Mouse (Mus musculus) lung, embryonic 14.5 days (tissue): ENCODE measurements around the gene Hmg20a. TPM values are rescaled to one million over a fixed set of nuclear protein-coding genes. Genes with fewer than 3 reads are reported as not detected.

Experiments used
- ATAC-seq: fragments of 200-750 bp; cut with Nextera tagmentation; 2 replicates; pipeline ENCODE4 v1.8.0; 2017; ENCODE audit warnings: mild to moderate bottlenecking, moderate TSS enrichment, moderate library complexity; ENCODE audit not compliant: insufficient read depth
- DNase-seq: peaks from one replicate; pipeline ENCODE4 v3.0.0-alpha.2; 2015
- H3K27ac ChIP-seq: fragments of 300-500 bp; sonication (generic); 2 replicates; pipeline ENCODE4 v1.5.1; 2014; ENCODE audit warnings: low read depth, mild to moderate bottlenecking, moderate library complexity
- H3K27me3 ChIP-seq: fragments of 300-500 bp; sonication (generic); 2 replicates; pipeline ENCODE4 v1.6.1; 2014; ENCODE audit warnings: low read length, control low read depth; ENCODE audit not compliant: insufficient read depth
- H3K36me3 ChIP-seq: fragments of 300-500 bp; sonication (generic); 2 replicates; pipeline ENCODE4 v1.6.1; 2014; ENCODE audit warnings: control low read depth; ENCODE audit not compliant: insufficient read depth
- H3K4me1 ChIP-seq: fragments of 300-500 bp; sonication (generic); 2 replicates; pipeline ENCODE4 v1.6.1; 2014; ENCODE audit warnings: antibody characterized with exemption, control low read depth; ENCODE audit not compliant: insufficient read depth
- H3K4me2 ChIP-seq: fragments of 300-500 bp; sonication (generic); 2 replicates; pipeline ENCODE4 v1.6.1; 2014; ENCODE audit warnings: mild to moderate bottlenecking
- H3K4me3 ChIP-seq: fragments of 300-500 bp; sonication (generic); 2 replicates; pipeline ENCODE4 v1.5.1; 2014; ENCODE audit warnings: low read depth, low read length
- H3K9ac ChIP-seq: fragments of 300-500 bp; sonication (generic); 2 replicates; pipeline ENCODE4 v1.6.1; 2014
- H3K9me3 ChIP-seq: fragments of 300-500 bp; sonication (generic); 2 replicates; pipeline ENCODE4 v1.6.1; 2016; ENCODE audit warnings: low read depth, low read length, control low read depth
- CTCF ChIP-seq: IDR thresholded peaks from 2 replicates; pipeline ENCODE4 v1.5.1; 2016; ENCODE audit warnings: antibody characterized with exemption, low read depth
- WGBS: fragments of 180-500 bp; shearing (Covaris S2); extraction: QIAGEN DNeasy Blood & Tissue Kit; methylation state at CpG from one replicate; pipeline ENCODE4 v1.1.7; 2014; 5-methylcytosine and 5-hydroxymethylcytosine counted together
- polyA plus RNA-seq: library from polyadenylated mRNA; unstranded; fragments of >200 nt; fragmentation: Nextera tagmentation; extraction: Ambion mirVana; gene quantifications from 2 replicates; pipeline ENCODE4 v1.2.1, GENCODE M21; 2014

Gene Hmg20a
- polyA plus RNA-seq, 1 experiment from 2014 or later = 60.0 TPM

DNA sequence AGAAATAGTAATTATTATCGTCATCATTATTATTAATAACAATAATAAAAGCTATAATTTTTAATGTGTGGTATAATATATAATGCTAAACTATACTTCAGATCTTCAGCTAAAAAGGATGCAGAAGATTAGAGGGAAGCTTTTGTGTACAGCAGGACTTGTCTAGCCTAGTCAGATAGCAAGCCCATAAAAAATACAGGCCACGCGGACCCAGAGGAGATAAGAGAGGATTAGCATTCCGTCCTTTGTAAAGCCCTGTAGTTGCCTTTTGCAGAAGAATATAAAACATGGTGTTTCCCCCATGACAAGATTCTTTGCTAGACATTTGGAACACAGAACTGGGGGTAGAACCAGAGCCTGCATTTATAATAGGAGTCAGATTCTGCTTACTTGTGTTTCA, 13.8 kb upstream of the Hmg20a start:
- ATAC-seq (no peak), DNase-seq (no peak)
- Histone ChIP-seq H3K27me3 (no peaks in the 10 kb centered on the region), H3K4me2 (no peak overlapping the region), H3K4me1 (no peaks in the 10 kb centered on the region; the same call in 1 of the 2 replicates), H3K36me3 (no peaks in the 10 kb centered on the region), H3K9me3 (no peaks in the 10 kb centered on the region), H3K4me3 (no peak overlapping the region), H3K9ac (no peak overlapping the region), H3K27ac (no peak overlapping the region)
- 52% methylated on average over 4 of the region's 4 CpGs for WGBS
- TF ChIP-seq CTCF = no peak

DNA sequence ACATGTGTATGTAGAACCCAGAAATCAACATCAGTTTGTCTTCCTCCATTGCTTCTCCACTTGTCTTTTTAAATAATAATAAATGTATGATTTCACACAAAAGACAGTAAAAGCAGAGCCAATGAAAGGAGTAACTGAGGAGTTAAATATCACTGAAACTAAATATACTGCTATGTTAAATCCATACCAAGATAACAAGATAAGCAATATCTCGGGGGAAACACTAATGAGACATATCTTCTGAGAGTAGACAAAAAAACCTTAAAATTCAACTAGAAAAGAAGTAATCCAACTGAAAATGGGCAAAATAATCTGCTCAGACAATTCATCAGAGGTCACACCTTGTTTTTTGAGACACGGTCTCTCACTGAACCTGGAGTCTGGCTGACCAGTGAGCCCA, 8.5 kb upstream of the Hmg20a start:
- ATAC-seq (no peak), DNase-seq (no peak)
- 68% methylated on average over 2 of the region's 2 CpGs for WGBS
- no peaks in the 10 kb centered on the region for H3K36me3 ChIP-seq
- no peak overlapping the region for H3K4me2 ChIP-seq
- no peaks in the 10 kb centered on the region; the same call in 1 of the 2 replicates for H3K4me1 ChIP-seq
- no peak overlapping the region for H3K9ac ChIP-seq
- H3K4me3 ChIP-seq = no peak overlapping the region
- no peaks in the 10 kb centered on the region for H3K27me3 ChIP-seq
- H3K9me3 ChIP-seq = no peaks in the 10 kb centered on the region
- TF ChIP-seq CTCF = no peak
- H3K27ac ChIP-seq = no peak overlapping the region

DNA sequence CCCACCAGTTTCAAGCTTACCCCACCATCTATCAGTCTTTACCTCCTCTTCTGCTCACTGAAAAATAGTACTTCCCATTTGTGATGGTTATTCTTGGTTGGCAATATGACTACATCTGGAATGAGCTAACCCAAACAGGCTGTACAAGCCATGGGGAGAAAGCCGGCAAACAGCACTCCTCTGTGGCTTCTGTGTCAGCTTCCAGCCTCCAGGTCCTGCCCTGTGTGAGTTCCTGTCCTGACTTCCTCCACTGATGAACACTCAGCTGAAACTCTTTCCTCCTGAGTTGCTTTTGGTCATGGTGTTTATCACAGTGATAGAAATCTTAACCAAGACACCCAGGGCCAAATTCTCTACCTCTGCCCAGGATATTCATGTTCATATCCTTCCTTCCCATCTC, 5.7 kb upstream of the Hmg20a start:
- H3K9me3 ChIP-seq = no peaks in the 10 kb centered on the region
- no peaks in the 10 kb centered on the region for H3K36me3 ChIP-seq
- H3K4me3 ChIP-seq = no peak overlapping the region
- TF ChIP-seq CTCF = no peak
- no peak overlapping the region for H3K9ac ChIP-seq
- H3K4me1 ChIP-seq = no peaks in the 10 kb centered on the region; the same call in 1 of the 2 replicates
- 67% methylated on average over 1 of the region's 1 CpGs for WGBS
- ATAC-seq (no peak), DNase-seq (no peak)
- H3K27me3 ChIP-seq = no peaks in the 10 kb centered on the region
- H3K27ac ChIP-seq = no peak overlapping the region
- H3K4me2 ChIP-seq = no peak overlapping the region

- ATAC-seq = no peak
- H3K4me2 ChIP-seq = no peak overlapping the region
- 0 out of 2 replicates have a peak, but pooled peaks have one; percentile 12 for TF ChIP-seq CTCF
- no peaks in the 10 kb centered on the region for H3K9me3 ChIP-seq
- no peak for DNase-seq
- H3K36me3 ChIP-seq = no peaks in the 10 kb centered on the region
- H3K9ac ChIP-seq = no peak overlapping the region
- no peak overlapping the region for H3K4me3 ChIP-seq
- H3K4me1 ChIP-seq = no peaks in the 10 kb centered on the region; the same call in 1 of the 2 replicates
- no peaks in the 10 kb centered on the region for H3K27me3 ChIP-seq
- H3K27ac ChIP-seq = no peak overlapping the region
Measured at GRCm38 (mm10) chr9:56414322-56414721, 4.1 kb upstream of the Hmg20a start.

GRCm38 (mm10) chr9:56415393-56415792, 3.0 kb upstream of the Hmg20a start:
- 52% methylated on average over 1 of the region's 1 CpGs for WGBS
- Histone ChIP-seq H3K36me3 (no peaks in the 10 kb centered on the region), H3K27me3 (no peaks in the 10 kb centered on the region), H3K27ac (no peak overlapping the region), H3K4me2 (peak overlapping the region; percentile 84), H3K4me1 (no peaks in the 10 kb centered on the region; the same call in 1 of the 2 replicates), H3K9ac (no peak overlapping the region), H3K4me3 (no peak overlapping the region), H3K9me3 (no peaks in the 10 kb centered on the region)
- ATAC-seq (no peak), DNase-seq (peak; percentile 56)
- TF ChIP-seq CTCF = no peak

GRCm38 (mm10) chr9:56415935-56416607, 2.3 kb upstream of the Hmg20a start:
- no peak overlapping the region for H3K9ac ChIP-seq
- TF ChIP-seq CTCF = no peak
- peak overlapping the region; percentile 84 for H3K4me2 ChIP-seq
- no peak overlapping the region for H3K27ac ChIP-seq
- WGBS = 27% methylated on average over 4 of the region's 4 CpGs
- no peaks in the 10 kb centered on the region for H3K27me3 ChIP-seq
- peak overlapping the region; percentile 76 for H3K4me3 ChIP-seq
- DNase-seq (peak; percentile 50), ATAC-seq (no peak)
- H3K36me3 ChIP-seq = no peaks in the 10 kb centered on the region
- H3K9me3 ChIP-seq = no peaks in the 10 kb centered on the region
- H3K4me1 ChIP-seq = no peaks in the 10 kb centered on the region; the same call in 1 of the 2 replicates

DNA sequence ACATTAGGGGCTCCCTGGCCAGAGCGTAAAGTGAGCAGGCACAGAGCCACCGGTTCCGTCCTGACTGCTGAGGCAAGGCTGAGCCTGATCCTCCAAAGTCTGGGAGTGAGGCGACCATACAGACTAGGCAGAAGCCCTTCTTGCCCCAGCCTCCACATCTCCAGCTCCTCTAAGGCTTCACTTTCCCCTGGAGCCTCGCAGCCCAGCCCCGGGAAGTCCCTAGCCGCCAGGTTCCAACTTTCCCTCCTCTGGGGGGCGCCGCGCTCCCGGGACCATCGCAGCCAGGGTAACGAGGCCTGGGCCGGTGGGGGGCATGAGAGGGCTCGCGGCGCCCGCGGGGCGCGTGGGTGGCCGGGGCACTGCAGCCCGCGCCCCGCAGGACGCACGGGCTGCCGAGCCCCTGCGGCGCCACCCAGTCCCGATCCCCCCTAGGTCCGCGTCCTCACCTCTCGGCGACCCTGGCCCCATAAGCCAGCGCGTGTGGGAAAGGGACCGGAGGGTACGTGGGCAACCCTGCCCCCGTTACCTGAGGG, 928 bp upstream of the Hmg20a start:
- peak overlapping the region; percentile 84 for H3K4me2 ChIP-seq
- H3K9ac ChIP-seq = peak overlapping the region; percentile 87
- H3K27ac ChIP-seq = peak overlapping the region; percentile 97
- H3K9me3 ChIP-seq = no peaks in the 10 kb centered on the region
- H3K27me3 ChIP-seq = no peaks in the 10 kb centered on the region
- H3K36me3 ChIP-seq = no peaks in the 10 kb centered on the region
- peak; percentile 73 for TF ChIP-seq CTCF
- DNase-seq (peak; percentile 88), ATAC-seq (peak; percentile 73)
- H3K4me1 ChIP-seq = peaks cover 3% of the 10 kb centered on the region; the same call in 1 of the 2 replicates
- 0% methylated on average over 40 of the region's 40 CpGs for WGBS
- peak overlapping the region; percentile 76 for H3K4me3 ChIP-seq
